Mouse (Mus musculus) kidney, embryonic 16.5 days (tissue): ENCODE measurements around the gene Slamf9. TPM values are rescaled to one million over a fixed set of nuclear protein-coding genes. Genes with fewer than 3 reads are reported as not detected.

Source experiments
- ATAC-seq: fragments of 200-750 bp; cut with Nextera tagmentation; 2 replicates; pipeline ENCODE4 v1.8.0; 2017; ENCODE audit warnings: moderate TSS enrichment; ENCODE audit not compliant: low FRiP score, low TSS enrichment
- H3K27ac ChIP-seq: fragments of 300-500 bp; sonication (generic); 2 replicates; pipeline ENCODE4 v1.5.1; 2014; ENCODE audit warnings: low read length
- H3K27me3 ChIP-seq: fragments of 300-500 bp; sonication (generic); 2 replicates; pipeline ENCODE4 v1.6.1; 2014; ENCODE audit warnings: low read length, control low read depth, mixed read lengths; ENCODE audit not compliant: insufficient read depth
- H3K36me3 ChIP-seq: fragments of 300-500 bp; sonication (generic); 2 replicates; pipeline ENCODE4 v1.6.1; 2014; ENCODE audit warnings: low read length, control low read depth, mixed read lengths; ENCODE audit not compliant: insufficient read depth
- H3K4me1 ChIP-seq: fragments of 300-500 bp; sonication (generic); 2 replicates; pipeline ENCODE4 v1.6.1; 2014; ENCODE audit warnings: low read length, control low read depth, mixed read lengths; ENCODE audit not compliant: insufficient read depth
- H3K4me2 ChIP-seq: fragments of 300-500 bp; sonication (generic); replicated peaks from 2 replicates; pipeline ENCODE4 v1.6.1; 2014; ENCODE audit warnings: low read depth, low read length
- H3K4me3 ChIP-seq: fragments of 300-500 bp; sonication (generic); 2 replicates; pipeline ENCODE4 v1.5.1; 2014; ENCODE audit warnings: mild to moderate bottlenecking, low read length
- H3K9ac ChIP-seq: fragments of 300-500 bp; sonication (generic); replicated peaks from 2 replicates; pipeline ENCODE4 v1.6.1; 2014; ENCODE audit warnings: low read length
- H3K9me3 ChIP-seq: fragments of 300-500 bp; sonication (generic); 2 replicates; pipeline ENCODE4 v1.6.1; 2016; ENCODE audit warnings: low read length, control low read depth
- WGBS: fragments of 180-500 bp; shearing (Covaris S2); extraction: QIAGEN DNeasy Blood & Tissue Kit; methylation state at CpG from one replicate; pipeline ENCODE4 v1.1.7; 2014; 5-methylcytosine and 5-hydroxymethylcytosine counted together
- polyA plus RNA-seq: library from polyadenylated mRNA; unstranded; fragments of >200 nt; fragmentation: Nextera tagmentation; extraction: Ambion mirVana; gene quantifications from 2 replicates; pipeline ENCODE4 v1.2.1, GENCODE M21; 2015

The Slamf9 gene
- polyA plus RNA-seq, 1 experiment from 2014 or later, result 1.7 TPM

GRCm38 (mm10) chr1:172474196-172474595 is 962 bp upstream of the Slamf9 start:
- no peak overlapping the region for H3K27ac ChIP-seq
- peaks cover 11% of the 10 kb centered on the region; the same call in 1 of the 2 replicates for H3K4me1 ChIP-seq
- H3K9me3 ChIP-seq, result no peaks in the 10 kb centered on the region; the same call in 1 of the 2 replicates
- no peaks in the 10 kb centered on the region for H3K27me3 ChIP-seq
- no peak overlapping the region for H3K4me3 ChIP-seq
- no peak overlapping the region for H3K9ac ChIP-seq
- WGBS, result 82% methylated on average over 3 of the region's 3 CpGs
- no peak overlapping the region for H3K4me2 ChIP-seq
- no peaks in the 10 kb centered on the region for H3K36me3 ChIP-seq
- ATAC-seq, result no peak

- 84% methylated on average over 5 of the region's 5 CpGs for WGBS
- H3K4me3 ChIP-seq, result no peak overlapping the region
- H3K27me3 ChIP-seq, result no peaks in the 10 kb centered on the region
- H3K9ac ChIP-seq, result no peak overlapping the region
- no peaks in the 10 kb centered on the region; the same call in 1 of the 2 replicates for H3K9me3 ChIP-seq
- H3K4me2 ChIP-seq, result no peak overlapping the region
- peaks cover 11% of the 10 kb centered on the region for H3K4me1 ChIP-seq
- ATAC-seq, result no peak
- no peaks in the 10 kb centered on the region for H3K36me3 ChIP-seq
- no peak overlapping the region for H3K27ac ChIP-seq
Measured at GRCm38 (mm10) chr1:172478020-172478419, 2.9 kb downstream of the Slamf9 start.

GRCm38 (mm10) chr1:172480376-172480775 is 5.2 kb downstream of the Slamf9 start:
- Histone ChIP-seq H3K9me3 (no peaks in the 10 kb centered on the region), H3K9ac (no peak overlapping the region), H3K36me3 (no peaks in the 10 kb centered on the region), H3K4me3 (no peak overlapping the region), H3K4me1 (peaks cover 28% of the 10 kb centered on the region), H3K4me2 (no peak overlapping the region), H3K27me3 (no peaks in the 10 kb centered on the region), H3K27ac (no peak overlapping the region)
- ATAC-seq, result no peak
- WGBS, result 93% methylated on average over 4 of the region's 4 CpGs

- H3K9ac ChIP-seq, result peak overlapping the region; percentile 66; the same call in 1 of the 2 replicates
- 21% methylated on average over 13 of the region's 13 CpGs for WGBS
Measured at GRCm38 (mm10) chr1:172481111-172481510, 6.0 kb downstream of the Slamf9 start.

GRCm38 (mm10) chr1:172481540-172482280 is 6.6 kb downstream of the Slamf9 start, which contains the start of gene Igsf9:
Gene Igsf9 (plus strand): TSS chr1:172481788.
- no peaks in the 10 kb centered on the region for H3K9me3 ChIP-seq
- H3K27me3 ChIP-seq, result no peaks in the 10 kb centered on the region
- H3K4me2 ChIP-seq, result peak within 1 kb of the TSS; percentile 79
- ATAC-seq, result peak; percentile 96
- H3K36me3 ChIP-seq, result no peaks in the 10 kb centered on the region
- peak within 1 kb of the TSS; percentile 68 for H3K4me3 ChIP-seq
- peak within 1 kb of the TSS; percentile 70 for H3K9ac ChIP-seq
- WGBS, result 0% methylated on average over 35 of the region's 38 CpGs
- peaks cover 37% of the 10 kb centered on the region for H3K4me1 ChIP-seq
- peak within 1 kb of the TSS; percentile 84 for H3K27ac ChIP-seq

More at GRCm38 (mm10) chr1:172481111-172481510, 6.0 kb downstream of the Slamf9 start:
- Histone ChIP-seq H3K4me2 (peak overlapping the region; percentile 79), H3K36me3 (no peaks in the 10 kb centered on the region), H3K4me3 (peak overlapping the region; percentile 68), H3K27me3 (no peaks in the 10 kb centered on the region), H3K4me1 (peaks cover 34% of the 10 kb centered on the region), H3K27ac (peak overlapping the region; percentile 84; the same call in 1 of the 2 replicates), H3K9me3 (no peaks in the 10 kb centered on the region)
- ATAC-seq, result no peak

GRCm38 (mm10) chr1:172482518-172483360 is 7.6 kb downstream of the Slamf9 start:
- H3K27me3 ChIP-seq, result no peaks in the 10 kb centered on the region
- peak overlapping the region; percentile 70 for H3K9ac ChIP-seq
- peak overlapping the region; percentile 79 for H3K4me2 ChIP-seq
- peak overlapping the region; percentile 68 for H3K4me3 ChIP-seq
- 3% methylated on average over 12 of the region's 12 CpGs for WGBS
- peak; percentile 23; the same call in 1 of the 2 replicates for ATAC-seq
- H3K9me3 ChIP-seq, result no peaks in the 10 kb centered on the region
- H3K27ac ChIP-seq, result peak overlapping the region; percentile 4
- no peaks in the 10 kb centered on the region for H3K36me3 ChIP-seq
- peaks cover 37% of the 10 kb centered on the region for H3K4me1 ChIP-seq

GRCm38 (mm10) chr1:172483361-172483660 is 8.2 kb downstream of the Slamf9 start:
- Histone ChIP-seq H3K27ac (no peak overlapping the region), H3K4me3 (peak overlapping the region; percentile 68), H3K9ac (peak overlapping the region; percentile 70), H3K27me3 (no peaks in the 10 kb centered on the region), H3K36me3 (no peaks in the 10 kb centered on the region), H3K9me3 (no peaks in the 10 kb centered on the region), H3K4me1 (peaks cover 37% of the 10 kb centered on the region), H3K4me2 (peak overlapping the region; percentile 79)
- ATAC-seq, result no peak
- WGBS, result 27% methylated on average over 4 of the region's 4 CpGs

GRCm38 (mm10) chr1:172484236-172484635 is 9.1 kb downstream of the Slamf9 start:
- Histone ChIP-seq H3K27ac (no peak overlapping the region), H3K27me3 (no peaks in the 10 kb centered on the region), H3K9me3 (no peaks in the 10 kb centered on the region), H3K9ac (peak overlapping the region; percentile 10), H3K4me3 (peak overlapping the region; percentile 17), H3K4me1 (peaks cover 37% of the 10 kb centered on the region), H3K4me2 (peak overlapping the region; percentile 79), H3K36me3 (no peaks in the 10 kb centered on the region; the same call in 1 of the 2 replicates)
- ATAC-seq, result no peak
- 36% methylated on average over 11 of the region's 11 CpGs for WGBS

- no peaks in the 10 kb centered on the region for H3K9me3 ChIP-seq
- WGBS, result 47% methylated on average over 13 of the region's 13 CpGs
- peak overlapping the region; percentile 10; the same call in 1 of the 2 replicates for H3K9ac ChIP-seq
- peaks cover 37% of the 10 kb centered on the region for H3K4me1 ChIP-seq
- peak overlapping the region; percentile 79 for H3K4me2 ChIP-seq
- H3K4me3 ChIP-seq, result peak overlapping the region; percentile 17
- H3K27me3 ChIP-seq, result no peaks in the 10 kb centered on the region
- no peak for ATAC-seq
- H3K27ac ChIP-seq, result no peak overlapping the region
- no peaks in the 10 kb centered on the region; the same call in 1 of the 2 replicates for H3K36me3 ChIP-seq
Measured at GRCm38 (mm10) chr1:172484671-172485070, 9.5 kb downstream of the Slamf9 start.
